Mouse (Mus musculus) Patski (cell line): ENCODE measurements around the gene 2310030G06Rik. TPM values are rescaled to one million over a fixed set of nuclear protein-coding genes. Genes with fewer than 3 reads are reported as not detected.

Source experiments
- ATAC-seq: fragments of 100-300 bp; one replicate; pipeline ENCODE4 v1.8.0; 2021
- CTCF ChIA-PET: fragments of 350-600 bp; sonication (Branson Sonifier 250); formaldehyde crosslinking; loops from one replicate; lab custom pipeline; 2022; ENCODE audit warnings: inconsistent platforms; lab: Charles Lee
- POLR2A ChIA-PET: fragments of 350-600 bp; sonication (Branson Sonifier 250); formaldehyde crosslinking; loops from one replicate; lab custom pipeline; 2022; ENCODE audit warnings: antibody characterized with exemption, inconsistent platforms; lab: Charles Lee
- DNase-seq: peaks from one replicate; pipeline ENCODE4 v3.0.0-alpha.2; 2011; ENCODE audit warnings: low read depth, low spot score
- H3K27me3 ChIP-seq: fragments of 371-371 bp; one replicate; pipeline ENCODE4 v1.5.1; 2021
- CTCF ChIP-seq: fragments of 100-300 bp; IDR thresholded peaks from one replicate; pipeline ENCODE4 v1.5.1; 2021
- in situ Hi-C: fragments of 300-500 bp; cut with MboI; formaldehyde crosslinking; loops from 3 replicates; pipeline ENCODE4 v1.11.1; 2018; ENCODE audit warnings: low pct_unique_long_range_greater_than_20kb, mixed read lengths
- polyA plus RNA-seq: library from polyadenylated mRNA; unstranded; gene quantifications from one replicate; pipeline ENCODE4 v1.2.3, GENCODE M21; 2021

2310030G06Rik gene
- polyA plus RNA-seq, 1 experiment from 2014 or later: 33.1 TPM

DNA sequence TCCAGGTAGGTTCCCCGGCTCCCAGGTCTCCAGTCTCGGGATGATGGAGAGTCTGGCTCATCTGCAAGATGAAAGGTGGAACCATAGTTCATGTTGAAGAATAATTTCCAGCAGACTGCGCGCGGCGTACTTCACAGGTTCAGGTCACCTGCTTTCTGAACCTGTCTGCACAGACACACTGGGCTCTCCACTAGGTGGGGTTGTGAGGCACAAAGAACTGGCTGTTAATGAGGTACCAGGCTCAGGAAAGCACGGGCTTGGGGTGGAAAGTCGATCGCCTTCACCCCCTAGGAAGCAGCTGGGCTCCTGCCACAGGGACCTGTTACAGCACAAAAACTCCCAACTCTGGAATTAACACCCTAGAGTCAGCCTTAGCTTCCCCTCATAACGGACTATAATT, 52.7 kb downstream of the 2310030G06Rik start:
- no peak for DNase-seq
- peak; percentile 58 for TF ChIP-seq CTCF
- in situ Hi-C loops: loop anchor here (25.0 kb wide), 1 partner anchor 319 kb away; the partner anchor contains the start of gene Sik2
- POLR2A ChIA-PET: no interaction called here
- CTCF ChIA-PET: interaction anchor here (0.7 to 3.3 kb wide), 4 partner anchors 13 to 70 kb away, joined by 3 to 15 read pairs (median 3); no protein-coding TSS in a partner anchor
- no peaks in the 10 kb centered on the region for H3K27me3 ChIP-seq
- no peak for ATAC-seq

DNA sequence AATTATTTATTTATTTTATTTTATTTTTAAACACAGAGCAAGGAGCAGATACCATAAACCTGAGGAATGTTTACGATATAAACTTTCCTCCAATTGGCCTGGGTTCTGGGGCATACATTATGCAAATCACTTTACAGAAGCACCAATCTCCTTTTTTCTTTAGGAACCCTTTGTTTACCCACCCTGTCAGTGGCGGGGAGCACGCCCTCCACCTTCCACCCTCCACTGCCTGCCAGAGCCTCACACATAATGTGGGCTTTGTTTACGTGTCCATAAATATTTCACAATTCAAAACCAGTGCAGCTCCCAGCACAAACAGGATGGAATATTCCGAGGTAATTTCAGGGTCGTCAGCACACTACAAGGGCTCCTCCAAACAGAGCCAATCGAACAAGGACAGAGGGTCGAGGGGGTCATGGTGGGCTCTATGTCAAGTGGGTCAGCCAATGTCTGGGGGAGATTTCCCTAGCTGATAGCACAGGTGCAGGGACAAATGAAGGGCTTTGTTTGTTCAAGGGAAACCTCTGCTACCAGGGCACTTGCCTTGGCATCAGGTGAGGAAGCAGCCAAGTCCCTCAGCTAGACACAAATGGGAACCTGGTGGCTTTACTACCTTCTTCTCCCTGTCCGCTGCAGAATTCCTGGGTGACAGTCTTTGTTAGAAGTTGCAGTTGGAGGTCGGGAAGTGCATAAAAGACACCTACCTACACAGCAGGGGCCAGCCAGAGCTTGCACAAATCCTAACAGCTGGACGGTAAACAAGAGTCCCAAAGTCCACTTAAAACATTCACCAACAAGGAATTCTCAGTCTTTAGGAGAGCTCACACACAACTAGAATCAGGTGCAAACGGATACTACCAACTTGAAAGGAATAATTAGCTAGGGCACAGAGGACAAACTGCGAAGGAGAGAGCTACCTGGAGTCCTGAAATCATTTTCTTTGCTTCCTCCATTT, 53.4 kb downstream of the 2310030G06Rik start:
- ChIA-PET POLR2A (no interaction called here), CTCF (interaction anchor here (0.7 to 3.3 kb wide), 3 partner anchors 12 to 71 kb away, joined by 3 to 15 read pairs (median 3); no protein-coding TSS in a partner anchor)
- no peak for DNase-seq
- no peaks in the 10 kb centered on the region for H3K27me3 ChIP-seq
- ATAC-seq: no peak
- in situ Hi-C loops: loop anchor here (25.0 kb wide), 1 partner anchor 319 kb away; the partner anchor contains the start of gene Sik2
- TF ChIP-seq CTCF: no peak

Other genes starting within 250 kb of the 2310030G06Rik start
- 65.9 TPM for gene Pts, start 217.8 kb downstream of the 2310030G06Rik start, polyA plus RNA-seq
- gene Il18, start 191.7 kb downstream of the 2310030G06Rik start, polyA plus RNA-seq: 3.6 TPM
- 0.22 TPM for gene Bco2, start 191.4 kb downstream of the 2310030G06Rik start, polyA plus RNA-seq
- gene Tex12, start 185.2 kb downstream of the 2310030G06Rik start, polyA plus RNA-seq: not detected
- gene Sdhd, start 142.7 kb downstream of the 2310030G06Rik start, polyA plus RNA-seq: 418 TPM
- gene Timm8b, start 142.6 kb downstream of the 2310030G06Rik start, polyA plus RNA-seq: 247 TPM
- gene Pih1d2, start 129.2 kb downstream of the 2310030G06Rik start, polyA plus RNA-seq: 8.2 TPM
- gene Nkapd1, start 129.1 kb downstream of the 2310030G06Rik start, polyA plus RNA-seq: 25.4 TPM
- gene Dlat, start 86.8 kb downstream of the 2310030G06Rik start, polyA plus RNA-seq: 134 TPM
- 14.6 TPM for gene Dixdc1, start 7.0 kb downstream of the 2310030G06Rik start, polyA plus RNA-seq
- 1,544 TPM for gene Cryab, start 4.8 kb upstream of the 2310030G06Rik start, polyA plus RNA-seq
- 12.9 TPM for gene Hspb2, start 5.8 kb upstream of the 2310030G06Rik start, polyA plus RNA-seq
- gene Fdxacb1, start 21.7 kb upstream of the 2310030G06Rik start, polyA plus RNA-seq: 6.5 TPM
- 27.5 TPM for gene Alg9, start 28.5 kb upstream of the 2310030G06Rik start, polyA plus RNA-seq
- gene 1110032A03Rik, start 29.0 kb upstream of the 2310030G06Rik start, polyA plus RNA-seq: 28.6 TPM
- 34.9 TPM for gene Ppp2r1b, start 98.8 kb upstream of the 2310030G06Rik start, polyA plus RNA-seq